Mouse (Mus musculus): ENCODE data around the gene H2-Ke6. TPM values are rescaled to one million over a fixed set of nuclear protein-coding genes. Genes with fewer than 3 reads are reported as not detected.
"Not testable (repeated sequence)": the region's sequence is repeated elsewhere in the genome, so short reads cannot be mapped to it uniquely, and the experiment has no call there.

H2-Ke6 gene
- total RNA-seq, 2 experiments from 2014 or later: 33.3 to 35.1 TPM

GRCm38 (mm10) chr17:34000796-34001195 lies 27.1 kb downstream of the H2-Ke6 start:
- intact Hi-C loops (cut with DNase I); DNase-seq (ENCODE audit: low spot score in 2 of 2): not testable (repeated sequence)

DNA sequence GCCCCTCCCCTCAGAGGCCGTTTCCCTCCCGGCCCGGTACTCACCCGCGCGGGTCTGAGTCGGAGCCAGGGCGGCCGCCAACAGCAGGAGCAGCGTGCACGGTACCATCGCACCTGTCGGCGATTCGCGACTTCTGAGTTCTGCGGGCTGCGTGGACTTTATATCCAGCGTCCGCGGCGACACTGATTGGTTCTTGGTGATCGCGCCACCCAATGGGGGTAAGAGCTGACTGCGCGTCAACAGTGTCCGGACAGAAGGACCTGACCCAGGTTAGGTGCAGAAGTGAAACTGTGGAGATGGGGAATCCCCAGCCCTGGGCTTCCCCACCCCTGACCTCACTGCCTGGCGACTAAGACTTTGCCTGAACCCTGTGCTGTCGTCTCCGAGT lies 27.7 kb downstream of the H2-Ke6 start, which contains the start of gene H2-K1:
H2-K1 (minus strand) TSS at position 198 of the 388 bp plus-strand sequence.
- peak; percentile 71 to 74 for DNase-seq (ENCODE audit: low spot score in 2 of 2)
- intact Hi-C loops (cut with DNase I): no loop called here

DNA sequence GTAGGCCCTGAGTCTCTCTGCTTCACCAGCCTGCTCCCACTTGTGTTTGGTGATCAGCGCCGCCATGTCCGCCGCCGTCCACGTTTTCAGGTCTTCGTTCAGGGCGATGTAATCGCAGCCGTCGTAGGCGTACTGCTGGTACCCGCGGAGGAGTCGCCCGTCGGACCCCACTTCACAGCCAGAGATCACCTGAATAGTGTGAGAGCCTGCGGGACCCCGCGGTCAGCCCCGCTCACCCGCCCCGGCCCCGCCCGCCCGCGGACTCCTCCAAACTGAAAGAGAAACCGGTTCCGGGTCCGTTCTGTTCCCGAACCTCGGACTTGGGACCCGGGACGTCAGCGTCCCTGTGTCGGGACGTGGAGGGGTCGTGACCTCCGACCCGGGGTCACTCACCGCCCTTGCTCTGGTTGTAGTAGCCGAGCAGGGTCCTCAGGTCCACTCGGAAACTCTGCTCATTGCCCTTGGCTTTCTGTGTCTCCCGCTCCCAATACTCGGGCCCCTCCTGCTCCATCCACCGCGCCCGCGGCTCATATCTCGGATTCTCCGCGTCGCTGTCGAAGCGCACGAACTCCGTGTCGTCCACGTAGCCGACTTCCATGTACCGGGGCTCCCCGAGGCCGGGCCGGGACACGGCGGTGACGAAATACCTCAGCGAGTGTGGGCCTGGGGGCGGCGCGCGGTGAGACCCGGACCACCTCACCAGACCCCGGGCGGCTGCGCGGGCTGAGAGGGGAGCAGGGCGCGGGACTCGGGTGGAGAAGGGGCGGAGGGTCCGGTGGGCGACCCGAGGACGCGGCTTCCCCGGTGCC lies 28.3 kb downstream of the H2-Ke6 start:
- no peak for DNase-seq (ENCODE audit: low spot score in 2 of 2)
- intact Hi-C loops (cut with DNase I): loop anchor here (5.0 kb wide), 1 partner anchor 1293 kb away; no protein-coding TSS in a partner anchor

DNA sequence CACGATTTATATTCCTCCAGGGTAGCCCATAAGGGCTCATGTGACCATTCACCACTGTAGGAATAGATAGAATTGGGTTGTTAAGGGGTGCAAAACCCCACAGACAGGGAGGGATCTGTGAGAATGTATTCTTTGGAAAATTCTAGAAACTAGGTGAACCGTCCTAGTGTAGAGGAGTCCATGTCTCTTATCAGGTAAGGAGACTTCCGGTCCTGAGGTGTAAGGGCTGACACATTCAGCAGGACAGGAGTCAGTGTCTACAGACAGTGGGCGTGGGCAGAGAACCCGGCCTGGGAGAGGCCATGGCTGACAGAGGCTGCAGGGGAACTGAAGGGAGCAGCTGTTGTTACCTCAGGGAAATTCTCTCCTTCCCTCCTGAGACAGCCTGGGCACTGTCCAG lies 29.2 kb downstream of the H2-Ke6 start:
- intact Hi-C loops (cut with DNase I): loop anchor here (5.0 kb wide), 1 partner anchor 1294 kb away; no protein-coding TSS in a partner anchor
- DNase-seq (ENCODE audit: low spot score in 2 of 2): not testable (repeated sequence)

GRCm38 (mm10) chr17:33997025-33997424 lies 30.8 kb downstream of the H2-Ke6 start:
- DNase-seq (ENCODE audit: low spot score in 2 of 2): not testable (repeated sequence)
- intact Hi-C loops (cut with DNase I): loop anchor here (5.0 kb wide), 1 partner anchor 1295 kb away; no protein-coding TSS in a partner anchor

DNA sequence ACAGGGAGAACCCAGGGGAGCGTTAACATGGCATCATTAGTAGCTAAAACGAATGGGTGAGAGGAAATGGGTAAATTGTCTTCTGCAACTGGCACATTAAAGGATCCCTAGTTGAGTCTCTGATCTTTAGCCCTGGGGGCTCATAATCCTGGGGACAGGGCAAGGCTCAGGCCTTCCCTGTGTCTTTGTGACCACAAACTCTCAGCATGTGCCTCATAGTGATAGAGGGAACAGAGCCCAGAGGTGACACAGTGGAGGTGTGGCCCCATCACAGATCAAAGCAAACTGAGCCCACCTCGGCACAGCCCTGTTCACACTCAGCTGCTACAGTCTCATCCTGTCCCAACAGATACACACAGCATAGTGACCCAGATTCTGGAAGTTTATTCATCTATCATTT lies 32.2 kb downstream of the H2-Ke6 start:
- intact Hi-C loops (cut with DNase I): loop anchor here (5.0 kb wide), 1 partner anchor 1297 kb away; no protein-coding TSS in a partner anchor
- no peak for DNase-seq (ENCODE audit: low spot score in 2 of 2)

DNA sequence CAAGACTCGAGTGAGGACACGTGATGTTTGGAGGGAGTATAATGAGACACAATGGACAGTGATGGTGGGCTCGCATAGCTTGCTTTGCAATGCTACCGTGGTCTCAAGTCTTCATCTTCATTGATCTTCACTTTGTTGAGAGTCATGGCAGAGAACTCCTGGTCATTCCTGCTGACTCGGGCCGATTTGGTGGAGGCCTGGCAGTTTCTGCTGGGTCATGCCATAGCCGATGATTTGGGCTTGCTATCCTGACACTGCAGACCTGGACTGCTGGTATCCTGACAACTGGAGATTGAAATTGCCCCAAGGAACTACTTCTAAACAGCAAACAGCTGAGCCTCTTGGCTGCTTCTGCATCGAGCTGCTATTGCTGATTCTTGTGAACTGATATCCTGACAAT lies 32.9 kb downstream of the H2-Ke6 start:
- intact Hi-C loops (cut with DNase I): loop anchor here (5.0 kb wide), 1 partner anchor 1297 kb away; no protein-coding TSS in a partner anchor
- DNase-seq (ENCODE audit: low spot score in 2 of 2): no peak

DNA sequence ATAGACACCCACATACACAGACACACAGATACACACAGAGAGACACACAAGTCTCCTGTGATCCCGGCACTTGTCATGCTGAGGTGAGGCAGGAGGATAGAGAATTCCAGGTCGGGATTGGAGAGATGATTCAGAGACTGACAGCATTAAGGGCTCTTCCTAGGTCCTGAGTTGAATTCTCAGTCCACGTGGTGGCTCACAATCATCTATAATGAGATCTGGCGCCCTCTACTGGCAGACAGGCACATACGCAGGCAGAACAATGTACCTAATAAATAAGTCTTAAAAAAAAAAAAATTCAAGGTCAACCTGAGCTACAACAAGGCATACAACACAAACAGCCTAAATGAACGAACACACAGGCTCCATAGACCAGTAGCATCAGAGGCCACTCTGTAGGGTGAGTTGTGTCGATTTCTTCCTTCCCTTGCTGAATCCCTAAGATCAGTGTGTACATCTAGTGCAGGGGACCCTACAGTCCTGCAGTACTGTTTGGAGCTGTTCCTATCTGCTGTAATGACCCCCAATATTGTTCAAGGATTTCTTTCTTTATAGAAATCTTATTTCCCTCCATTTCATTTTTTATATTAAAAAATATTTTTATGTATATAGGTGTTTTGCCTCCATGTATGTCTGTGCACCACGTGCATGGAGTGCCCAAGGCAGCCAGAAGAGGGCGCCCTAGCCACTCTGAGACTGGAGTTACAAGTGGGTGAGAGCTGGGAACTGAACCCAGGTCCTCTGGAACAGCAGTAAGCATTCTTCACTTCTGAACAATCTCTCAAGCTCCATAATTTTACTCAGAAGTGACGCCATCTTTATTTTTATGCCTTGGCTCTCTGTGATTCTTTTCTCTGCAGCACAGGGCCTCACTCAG lies 35.8 kb downstream of the H2-Ke6 start:
- DNase-seq (ENCODE audit: low spot score in 2 of 2): peak; percentile 37 to 42
- intact Hi-C loops (cut with DNase I): loop anchor here (1.0 kb wide), 1 partner anchor 24 kb away; no protein-coding TSS in a partner anchor

DNA sequence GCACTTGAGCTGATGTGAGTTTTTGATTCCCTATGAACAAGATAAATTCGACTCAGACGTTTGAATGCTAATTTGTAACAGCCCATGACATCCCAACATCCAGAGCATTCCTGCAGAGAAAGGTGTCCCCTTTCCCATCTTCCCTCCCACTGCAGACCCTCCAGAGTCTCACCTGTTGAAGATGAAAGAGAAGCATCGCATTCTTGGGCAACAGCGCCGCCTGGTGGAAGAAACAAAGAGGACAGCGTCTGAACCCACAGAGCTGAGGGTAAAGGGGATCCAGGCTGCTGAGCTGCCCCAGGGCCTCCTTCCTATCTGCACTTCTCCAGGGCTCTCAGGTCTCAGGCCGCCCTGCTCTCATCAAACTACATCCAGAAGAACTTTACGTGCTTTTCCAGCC lies 45.7 kb downstream of the H2-Ke6 start:
- intact Hi-C loops (cut with DNase I): not testable (repeated sequence)
- peak in 1 of 2 experiments; percentile 47 for DNase-seq (ENCODE audit: low spot score in 2 of 2)

GRCm38 (mm10) chr17:33981192-33981909 lies 46.5 kb downstream of the H2-Ke6 start:
- intact Hi-C loops (cut with DNase I): not testable (repeated sequence)

GRCm38 (mm10) chr17:33980181-33981035 lies 47.5 kb downstream of the H2-Ke6 start:
- intact Hi-C loops (cut with DNase I): no loop called here
- DNase-seq (ENCODE audit: low spot score in 2 of 2): no peak

More at GRCm38 (mm10) chr17:33981192-33981909, 46.5 kb downstream of the H2-Ke6 start:
- peak; percentile 86 to 95 for DNase-seq (ENCODE audit: low spot score in 2 of 2)

GRCm38 (mm10) chr17:33979512-33980050 lies 48.3 kb downstream of the H2-Ke6 start:
- intact Hi-C loops (cut with DNase I): no loop called here
- DNase-seq (ENCODE audit: low spot score in 2 of 2): no peak

GRCm38 (mm10) chr17:33978631-33979031 lies 49.2 kb downstream of the H2-Ke6 start:
- intact Hi-C loops (cut with DNase I): no loop called here
- peak in 1 of 2 experiments; percentile 49 for DNase-seq (ENCODE audit: low spot score in 2 of 2)

- intact Hi-C loops (cut with DNase I): no loop called here
Measured at GRCm38 (mm10) chr17:33977861-33978557, 49.9 kb downstream of the H2-Ke6 start.

More at GRCm38 (mm10) chr17:33977861-33978557, 49.9 kb downstream of the H2-Ke6 start:
- no peak for DNase-seq (ENCODE audit: low spot score in 2 of 2)

Measured in left cerebral cortex, postnatal 25 days (tissue).